Mouse (Mus musculus) MEL (cell line): ENCODE data around the gene Serpina5.

ENCODE experiments used
- CTCF ChIP-seq, 3 experiments: IDR thresholded peaks in 2 of 3; conservative IDR thresholded peaks in 1 of 3; 2 replicates each; pipeline ENCODE4 v1.5.1; 2011 to 2012; ENCODE audit warnings: low read length in 3 of 3, low read depth in 2 of 3, mild to moderate bottlenecking in 2 of 3, improper control_type of control experiment in 1 of 3, inconsistent platforms in 1 of 3, mixed read lengths in 1 of 3, moderate library complexity in 1 of 3; ENCODE audit not compliant: control insufficient read depth in 1 of 3, insufficient read depth in 1 of 3, poor library complexity in 1 of 3, severe bottlenecking in 1 of 3
- EP300 ChIP-seq, 2 experiments: IDR thresholded peaks; 2 replicates each; pipeline ENCODE4 v1.6.1; 2011; ENCODE audit warnings: improper control_type of control experiment in 2 of 2, low read length in 2 of 2, low read depth in 1 of 2, mild to moderate bottlenecking in 1 of 2
- GABPA ChIP-seq: IDR thresholded peaks from 2 replicates; pipeline ENCODE4 v1.6.1; 2012; ENCODE audit warnings: low read depth, mild to moderate bottlenecking, inconsistent platforms, low read length, improper control_type of control experiment, moderate library complexity
- HCFC1 ChIP-seq: IDR thresholded peaks from 2 replicates; pipeline ENCODE4 v1.6.1; 2012; ENCODE audit warnings: low read depth, mild to moderate bottlenecking, inconsistent platforms, low read length, improper control_type of control experiment, moderate library complexity
- MAFK ChIP-seq: IDR thresholded peaks from 2 replicates; pipeline ENCODE4 v1.6.1; 2011; ENCODE audit warnings: low read depth, mild to moderate bottlenecking, low read length, improper control_type of control experiment, borderline replicate concordance
- MEF2A ChIP-seq: IDR thresholded peaks from 2 replicates; pipeline ENCODE4 v1.6.1; 2014; ENCODE audit warnings: low read depth, mild to moderate bottlenecking, inconsistent platforms, low read length, improper control_type of control experiment; ENCODE audit not compliant: poor library complexity, insufficient replicate concordance, severe bottlenecking; ENCODE audit errors: extremely low read depth
- MXI1 ChIP-seq: IDR thresholded peaks from 2 replicates; pipeline ENCODE4 v1.6.1; 2011; ENCODE audit warnings: mild to moderate bottlenecking, low read depth, low read length, improper control_type of control experiment
- POLR2A ChIP-seq, 2 experiments: IDR thresholded peaks; 2 replicates each; pipeline ENCODE4 v1.6.1; 2011 to 2012; ENCODE audit warnings: low read length in 2 of 2, mild to moderate bottlenecking in 2 of 2, control low read depth in 1 of 2, improper control_type of control experiment in 1 of 2, low read depth in 1 of 2, moderate library complexity in 1 of 2; ENCODE audit not compliant: control insufficient read depth in 1 of 2, insufficient read depth in 1 of 2, poor library complexity in 1 of 2
- POLR2AphosphoS2 ChIP-seq: IDR thresholded peaks from 2 replicates; pipeline ENCODE4 v1.6.1; 2011; ENCODE audit warnings: low read length, improper control_type of control experiment
- TAL1 ChIP-seq: IDR thresholded peaks from 2 replicates; pipeline ENCODE4 v1.6.1; 2012; ENCODE audit warnings: mild to moderate bottlenecking, inconsistent platforms, low read length, moderate library complexity, mixed read lengths
- TBP ChIP-seq: IDR thresholded peaks from 2 replicates; pipeline ENCODE4 v1.8.0; 2011; ENCODE audit warnings: low read depth, low read length, improper control_type of control experiment
- USF1 ChIP-seq: IDR thresholded peaks from 2 replicates; pipeline ENCODE4 v1.6.1; 2014; ENCODE audit warnings: low read depth, mild to moderate bottlenecking, inconsistent platforms, low read length, improper control_type of control experiment, moderate library complexity
- USF2 ChIP-seq, 2 experiments: IDR thresholded peaks; 2 replicates each; pipeline ENCODE4 v1.6.1; 2011 to 2012; ENCODE audit warnings: improper control_type of control experiment in 2 of 2, low read length in 2 of 2, borderline replicate concordance in 1 of 2, inconsistent platforms in 1 of 2, low read depth in 1 of 2, mild to moderate bottlenecking in 1 of 2; ENCODE audit not compliant: insufficient read depth in 1 of 2

DNA sequence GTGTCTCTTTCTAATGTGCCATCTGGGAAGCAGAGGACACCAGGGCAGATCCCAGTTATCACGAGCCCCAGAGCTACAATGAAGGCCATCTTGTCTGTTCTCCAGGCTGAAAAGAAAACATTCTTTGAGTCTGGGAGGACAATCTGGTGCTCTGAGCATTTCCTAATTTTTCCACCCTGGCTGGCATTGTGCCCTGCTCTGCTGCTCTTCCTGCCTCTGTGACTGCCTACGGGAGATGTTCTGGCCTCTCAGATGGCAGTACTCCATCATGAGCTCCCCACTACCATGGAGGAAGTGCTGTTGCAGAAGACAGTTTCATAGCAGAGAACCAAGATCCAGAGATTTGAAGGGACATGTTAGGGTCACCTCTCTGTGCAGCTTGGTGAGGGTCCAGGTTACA, 51.1 kb downstream of the Serpina5 start:
- TF ChIP-seq TAL1 (no peak), MXI1 (no peak), CTCF (IDR thresholded peaks at IDR 0.05 in 2 of 3, conservative IDR thresholded peaks at IDR 0.05 in 1 of 3; ENCODE audit: control insufficient read depth in 1 of 3, insufficient read depth in 1 of 3, low read depth in 2 of 3, low read length in 3 of 3, poor library complexity in 1 of 3, severe bottlenecking in 1 of 3) (no peak), MAFK (no peak), POLR2A (IDR thresholded peaks at IDR 0.05; ENCODE audit: control insufficient read depth in 1 of 2, insufficient read depth in 1 of 2, low read depth in 1 of 2, low read length in 2 of 2, poor library complexity in 1 of 2) (no peak), EP300 (IDR thresholded peaks at IDR 0.05; ENCODE audit: low read depth in 1 of 2, low read length in 2 of 2) (no peak), USF1 (no peak), USF2 (IDR thresholded peaks at IDR 0.05; ENCODE audit: borderline replicate concordance in 1 of 2, insufficient read depth in 1 of 2, low read depth in 1 of 2, low read length in 2 of 2) (no peak), TBP (no peak), MEF2A (no peak), HCFC1 (no peak), POLR2AphosphoS2 (no peak), GABPA (no peak)
